Mouse (Mus musculus) limb, embryonic 11.5 days (tissue): ENCODE results near the gene Cntn5. TPM values are rescaled to one million over a fixed set of nuclear protein-coding genes. Genes with fewer than 3 reads are reported as not detected.

Experiments used
- ATAC-seq: fragments of 200-750 bp; cut with Nextera tagmentation; 2 replicates; pipeline ENCODE4 v1.8.0; 2017; ENCODE audit warnings: low read depth; ENCODE audit not compliant: insufficient number of reproducible peaks, low FRiP score, low TSS enrichment
- DNase-seq: peaks from one replicate; pipeline ENCODE4 v3.0.0-alpha.2; 2015; ENCODE audit warnings: low spot score
- H3K27ac ChIP-seq: fragments of 300-500 bp; sonication (generic); replicated peaks from 2 replicates; pipeline ENCODE4 v1.5.1; 2014; ENCODE audit warnings: low read depth, mild to moderate bottlenecking, low read length
- H3K27me3 ChIP-seq: fragments of 300-500 bp; sonication (generic); 2 replicates; pipeline ENCODE4 v1.6.1; 2014; ENCODE audit warnings: mild to moderate bottlenecking, low read length, mixed read lengths; ENCODE audit not compliant: control insufficient read depth, insufficient read depth
- H3K36me3 ChIP-seq: fragments of 300-500 bp; sonication (generic); 2 replicates; pipeline ENCODE4 v1.6.1; 2014; ENCODE audit warnings: mild to moderate bottlenecking, low read length, moderate library complexity, mixed read lengths; ENCODE audit not compliant: control insufficient read depth, insufficient read depth
- H3K4me1 ChIP-seq: fragments of 300-500 bp; sonication (generic); 2 replicates; pipeline ENCODE4 v1.6.1; 2014; ENCODE audit warnings: low read length, mixed read lengths; ENCODE audit not compliant: control insufficient read depth, insufficient read depth
- H3K4me2 ChIP-seq: fragments of 300-500 bp; sonication (generic); 2 replicates; pipeline ENCODE4 v1.6.1; 2014; ENCODE audit warnings: low read depth, mild to moderate bottlenecking, moderate library complexity; ENCODE audit not compliant: severe bottlenecking
- H3K4me3 ChIP-seq: fragments of 300-500 bp; sonication (generic); 2 replicates; pipeline ENCODE4 v1.5.1; 2014; ENCODE audit warnings: low read depth, low read length
- H3K9ac ChIP-seq: fragments of 300-500 bp; sonication (generic); 2 replicates; pipeline ENCODE4 v1.6.1; 2014; ENCODE audit warnings: mild to moderate bottlenecking, low read length
- H3K9me3 ChIP-seq: fragments of 300-500 bp; sonication (generic); 2 replicates; pipeline ENCODE4 v1.6.1; 2016; ENCODE audit warnings: low read length; ENCODE audit not compliant: control insufficient read depth
- WGBS: fragments of 180-500 bp; shearing (Covaris S2); extraction: QIAGEN DNeasy Blood & Tissue Kit; methylation state at CpG from one replicate; pipeline ENCODE4 v1.1.7; 2014; 5-methylcytosine and 5-hydroxymethylcytosine counted together
- polyA plus RNA-seq: library from polyadenylated mRNA; unstranded; fragments of >200 nt; fragmentation: Nextera tagmentation; extraction: Ambion mirVana; gene quantifications from 2 replicates; pipeline ENCODE4 v1.2.1, GENCODE M21; 2014

The Cntn5 gene
- polyA plus RNA-seq, 1 experiment from 2014 or later, result 0.53 TPM

- H3K9me3 ChIP-seq, result no peaks in the 10 kb centered on the region
- DNase-seq (no peak), ATAC-seq (no peak)
- no peaks in the 10 kb centered on the region for H3K4me1 ChIP-seq
- H3K4me2 ChIP-seq, result no peak overlapping the region
- H3K9ac ChIP-seq, result no peak overlapping the region
- 89% methylated on average over 5 of the region's 5 CpGs for WGBS
- no peak overlapping the region for H3K4me3 ChIP-seq
- no peaks in the 10 kb centered on the region for H3K36me3 ChIP-seq
- H3K27me3 ChIP-seq, result no peaks in the 10 kb centered on the region
- H3K27ac ChIP-seq, result no peak overlapping the region
These were observed 1222.2 kb downstream of the Cntn5 start for GRCm38 (mm10) chr9:9682348-9682884.

GRCm38 (mm10) chr9:9676078-9676477 lies 1228.5 kb downstream of the Cntn5 start:
- no peak overlapping the region for H3K4me2 ChIP-seq
- no peak overlapping the region for H3K4me3 ChIP-seq
- no peaks in the 10 kb centered on the region for H3K27me3 ChIP-seq
- no peaks in the 10 kb centered on the region for H3K36me3 ChIP-seq
- H3K27ac ChIP-seq, result no peak overlapping the region
- no peaks in the 10 kb centered on the region for H3K4me1 ChIP-seq
- ATAC-seq, result no peak
- H3K9me3 ChIP-seq, result no peaks in the 10 kb centered on the region
- H3K9ac ChIP-seq, result no peak overlapping the region
- 78% methylated on average over 4 of the region's 4 CpGs for WGBS
- DNase-seq, result no peak

- Histone ChIP-seq H3K36me3 (no peaks in the 10 kb centered on the region), H3K4me1 (no peaks in the 10 kb centered on the region), H3K4me2 (no peak overlapping the region), H3K27ac (no peak overlapping the region), H3K4me3 (no peak overlapping the region), H3K9ac (no peak overlapping the region), H3K27me3 (no peaks in the 10 kb centered on the region), H3K9me3 (no peaks in the 10 kb centered on the region)
- DNase-seq (no peak), ATAC-seq (no peak)
- WGBS, result 82% methylated on average over 5 of the region's 5 CpGs
These were observed 1230.0 kb downstream of the Cntn5 start for GRCm38 (mm10) chr9:9674531-9674930.

GRCm38 (mm10) chr9:9673277-9674049 lies 1231.1 kb downstream of the Cntn5 start:
- no peaks in the 10 kb centered on the region for H3K27me3 ChIP-seq
- DNase-seq (no peak), ATAC-seq (no peak)
- H3K4me3 ChIP-seq, result no peak overlapping the region
- H3K4me1 ChIP-seq, result no peaks in the 10 kb centered on the region
- no peak overlapping the region for H3K9ac ChIP-seq
- no peaks in the 10 kb centered on the region for H3K9me3 ChIP-seq
- 11% methylated on average over 13 of the region's 13 CpGs for WGBS
- H3K27ac ChIP-seq, result no peak overlapping the region
- no peaks in the 10 kb centered on the region for H3K36me3 ChIP-seq
- H3K4me2 ChIP-seq, result no peak overlapping the region

- H3K9ac ChIP-seq, result no peak overlapping the region
- no peaks in the 10 kb centered on the region for H3K27me3 ChIP-seq
- H3K9me3 ChIP-seq, result no peaks in the 10 kb centered on the region
- no peak overlapping the region for H3K4me3 ChIP-seq
- ATAC-seq, result no peak
- H3K27ac ChIP-seq, result no peak overlapping the region
- H3K4me2 ChIP-seq, result no peak overlapping the region
- no peaks in the 10 kb centered on the region for H3K36me3 ChIP-seq
- 84% methylated on average over 3 of the region's 3 CpGs for WGBS
- no peak for DNase-seq
- H3K4me1 ChIP-seq, result no peaks in the 10 kb centered on the region
These were observed 1251.1 kb downstream of the Cntn5 start for GRCm38 (mm10) chr9:9653463-9653862.

- Histone ChIP-seq H3K9me3 (no peaks in the 10 kb centered on the region), H3K4me1 (no peaks in the 10 kb centered on the region), H3K4me3 (no peak overlapping the region), H3K27me3 (no peaks in the 10 kb centered on the region), H3K4me2 (no peak overlapping the region), H3K36me3 (no peaks in the 10 kb centered on the region), H3K27ac (no peak overlapping the region), H3K9ac (no peak overlapping the region)
- 79% methylated on average over 3 of the region's 3 CpGs for WGBS
- no peak for ATAC-seq
- DNase-seq, result no peak
These were observed 1257.2 kb downstream of the Cntn5 start for GRCm38 (mm10) chr9:9647361-9647760.

- Histone ChIP-seq H3K4me1 (no peaks in the 10 kb centered on the region), H3K36me3 (no peaks in the 10 kb centered on the region), H3K27ac (no peak overlapping the region), H3K4me3 (no peak overlapping the region), H3K9me3 (no peaks in the 10 kb centered on the region), H3K4me2 (no peak overlapping the region), H3K9ac (no peak overlapping the region), H3K27me3 (no peaks in the 10 kb centered on the region)
- 79% methylated on average over 1 of the region's 1 CpGs for WGBS
- ATAC-seq (no peak), DNase-seq (no peak)
These were observed 1258.3 kb downstream of the Cntn5 start for GRCm38 (mm10) chr9:9646276-9646675.
